Mouse (Mus musculus) C2C12 (cell line): ENCODE data around the gene Tnfrsf14. TPM values are rescaled to one million over a fixed set of nuclear protein-coding genes. Genes with fewer than 3 reads are reported as not detected.

ENCODE experiments used
- H3K27me3 ChIP-seq: one replicate; pipeline ENCODE4 v1.6.1; 2011; ENCODE audit not compliant: control insufficient read depth, insufficient read depth, insufficient read length
- H3K36me3 ChIP-seq: one replicate; pipeline ENCODE4 v1.6.1; 2011; ENCODE audit not compliant: control insufficient read depth, insufficient read depth
- H3K4me3 ChIP-seq: one replicate; pipeline ENCODE4 v1.5.1; 2011; ENCODE audit warnings: mild to moderate bottlenecking, control low read depth; ENCODE audit not compliant: poor library complexity, insufficient read depth, severe bottlenecking
- H3K79me2 ChIP-seq: one replicate; pipeline ENCODE4 v1.6.1; 2011; ENCODE audit not compliant: control insufficient read depth, insufficient read depth
- H3K79me3 ChIP-seq: one replicate; pipeline ENCODE4 v1.6.1; 2011; ENCODE audit warnings: low read depth, control low read depth
- H3ac ChIP-seq: one replicate; pipeline ENCODE3; 2011; ENCODE audit warnings: low read depth; ENCODE audit not compliant: control insufficient read depth, insufficient read length
- CEBPB ChIP-seq: IDR thresholded peaks from one replicate; pipeline ENCODE4 v1.6.1; 2011; ENCODE audit warnings: low read depth, mild to moderate bottlenecking, control low read depth, moderate library complexity
- CTCF ChIP-seq: IDR thresholded peaks from one replicate; pipeline ENCODE4 v1.5.1; 2011; ENCODE audit not compliant: control insufficient read depth, insufficient read depth, insufficient read length
- FOSL1 ChIP-seq: IDR thresholded peaks from one replicate; pipeline ENCODE4 v1.8.0; 2011; ENCODE audit warnings: mild to moderate bottlenecking, low read length; ENCODE audit not compliant: poor library complexity, insufficient read depth, severe bottlenecking
- MAX ChIP-seq: IDR thresholded peaks from one replicate; pipeline ENCODE4 v1.6.1; 2011; ENCODE audit warnings: mild to moderate bottlenecking, control low read depth
- MYOD1 ChIP-seq: IDR thresholded peaks from one replicate; pipeline ENCODE4 v1.6.1; 2011; ENCODE audit warnings: low read depth; ENCODE audit not compliant: control insufficient read depth, insufficient read length
- MYOG ChIP-seq: IDR thresholded peaks from one replicate; pipeline ENCODE4 v1.6.1; 2011; ENCODE audit not compliant: control insufficient read depth, insufficient read length; ENCODE audit errors: extremely low read depth
- USF1 ChIP-seq: IDR thresholded peaks from one replicate; pipeline ENCODE4 v1.6.1; 2011; ENCODE audit warnings: low read depth, mild to moderate bottlenecking, control low read depth, moderate library complexity
- polyA plus RNA-seq: library from polyadenylated mRNA; unstranded; fragments of >200 nt; fragmentation: generic; extraction: Trizol; gene quantifications from one replicate; pipeline ENCODE4 v1.2.1, GENCODE M21; 2012; ENCODE audit warnings: missing spikeins

The Tnfrsf14 gene
- polyA plus RNA-seq, 1 experiment = 0.02 TPM

GRCm38 (mm10) chr4:154948066-154948939, 19.9 kb upstream of the Tnfrsf14 start:
- Histone ChIP-seq H3K4me3 (no peak overlapping the region), H3ac (no peak overlapping the region), H3K27me3 (peaks cover 41% of the 10 kb centered on the region), H3K36me3 (no peaks in the 10 kb centered on the region), H3K79me2 (no peaks in the 10 kb centered on the region), H3K79me3 (no peaks in the 10 kb centered on the region)
- no peak for TF ChIP-seq CTCF
- no peak for TF ChIP-seq MAX
- TF ChIP-seq MYOD1 = no peak
- TF ChIP-seq FOSL1 = no peak
- TF ChIP-seq MYOG = no peak
- TF ChIP-seq CEBPB = no peak
- no peak for TF ChIP-seq USF1

DNA sequence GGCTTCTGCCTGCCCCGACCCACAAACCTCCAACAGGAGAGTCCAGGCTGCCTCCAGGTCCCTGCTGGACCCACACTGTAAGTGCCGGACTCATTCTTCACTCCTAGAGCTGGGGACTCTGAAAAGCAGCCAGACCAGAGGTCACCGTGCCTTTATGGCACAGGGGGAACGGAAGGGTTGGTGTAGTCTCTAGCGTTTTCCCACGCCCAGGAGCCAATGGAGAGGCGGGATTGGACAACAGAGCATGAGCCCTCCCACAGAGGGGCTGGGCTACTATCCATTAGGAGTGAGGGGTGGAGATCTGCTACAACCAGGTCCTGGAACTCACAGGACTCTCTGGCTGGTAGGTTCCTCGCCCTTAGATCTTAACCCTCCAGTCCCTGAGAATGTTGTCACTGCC, 18.0 kb upstream of the Tnfrsf14 start:
- peaks cover 28% of the 10 kb centered on the region for H3K27me3 ChIP-seq
- no peak for TF ChIP-seq FOSL1
- TF ChIP-seq MYOG = no peak
- no peaks in the 10 kb centered on the region for H3K79me2 ChIP-seq
- no peak overlapping the region for H3K4me3 ChIP-seq
- no peak overlapping the region for H3ac ChIP-seq
- no peaks in the 10 kb centered on the region for H3K79me3 ChIP-seq
- H3K36me3 ChIP-seq = no peaks in the 10 kb centered on the region

DNA sequence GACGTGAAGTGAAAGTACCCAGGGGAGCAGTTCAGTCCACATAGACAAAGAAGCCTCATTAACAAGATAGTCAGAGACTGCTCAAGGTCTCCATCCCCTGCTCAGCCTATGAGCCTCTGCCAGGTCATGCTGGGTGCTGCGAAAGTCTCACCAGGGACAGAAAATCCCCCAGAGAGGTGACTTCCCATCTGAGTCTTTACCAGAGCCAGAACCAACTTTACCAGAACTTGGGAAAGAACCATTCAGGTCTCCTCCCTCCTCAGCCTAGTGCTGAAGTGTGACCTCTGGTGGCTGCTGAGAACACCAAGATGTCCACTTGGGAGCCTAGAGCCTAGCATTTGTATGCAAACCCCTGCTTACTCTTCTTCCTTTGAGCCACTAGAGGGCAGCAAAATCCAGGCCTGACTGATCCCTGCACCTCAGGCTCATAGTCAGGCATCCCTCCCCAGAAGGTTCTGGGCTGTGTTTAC, 15.8 kb upstream of the Tnfrsf14 start:
- Histone ChIP-seq H3K79me2 (no peaks in the 10 kb centered on the region), H3K36me3 (no peaks in the 10 kb centered on the region), H3K4me3 (no peak overlapping the region), H3K79me3 (no peaks in the 10 kb centered on the region), H3ac (no peak overlapping the region), H3K27me3 (peaks cover 13% of the 10 kb centered on the region)
- TF ChIP-seq USF1 (no peak), MAX (no peak), CTCF (peak; percentile 88)

GRCm38 (mm10) chr4:154943323-154944039, 15.1 kb upstream of the Tnfrsf14 start:
- Histone ChIP-seq H3ac (no peak overlapping the region), H3K79me2 (no peaks in the 10 kb centered on the region), H3K4me3 (no peak overlapping the region), H3K27me3 (peaks cover 6% of the 10 kb centered on the region), H3K79me3 (no peaks in the 10 kb centered on the region), H3K36me3 (no peaks in the 10 kb centered on the region)
- TF ChIP-seq USF1 (no peak), CTCF (no peak), MYOD1 (no peak), CEBPB (no peak), MYOG (no peak), MAX (no peak), FOSL1 (no peak)

DNA sequence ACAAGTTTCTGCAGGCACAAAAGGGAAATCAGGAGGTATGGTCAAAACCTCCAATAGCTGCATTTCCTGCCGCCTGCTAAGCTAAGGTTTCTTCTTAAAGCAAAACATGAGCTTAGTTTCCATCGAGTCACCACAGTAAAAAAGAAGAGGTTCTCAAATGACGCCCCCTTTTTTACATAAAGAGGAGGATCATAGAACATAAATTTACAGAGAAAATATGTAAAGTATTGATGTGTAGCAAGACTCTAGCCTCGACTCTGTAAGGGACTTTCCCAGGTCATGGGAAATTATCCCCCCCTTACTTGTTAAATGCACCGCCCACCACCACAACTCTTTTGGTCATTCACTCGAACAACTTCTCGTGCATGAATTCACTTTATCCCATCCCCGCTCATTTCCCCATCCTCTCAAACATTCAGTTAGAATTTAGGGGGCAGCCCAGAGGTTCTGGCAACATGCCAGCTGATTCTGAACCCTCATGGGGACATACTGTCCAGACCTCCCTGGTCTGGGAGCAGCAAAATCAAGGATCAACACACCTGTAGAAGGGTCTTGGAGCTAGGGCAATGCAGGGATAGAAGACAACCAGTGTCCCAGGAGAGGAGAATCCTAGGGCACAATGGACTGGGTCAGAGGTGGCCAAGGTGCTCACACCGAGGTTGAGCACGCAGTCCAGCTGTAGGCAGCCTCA, 14.4 kb upstream of the Tnfrsf14 start:
- TF ChIP-seq MYOG = no peak
- TF ChIP-seq CTCF = no peak
- TF ChIP-seq MAX = no peak
- no peak for TF ChIP-seq USF1
- TF ChIP-seq CEBPB = no peak
- TF ChIP-seq FOSL1 = no peak
- no peak for TF ChIP-seq MYOD1

More for the DNA sequence above, 14.4 kb upstream of the Tnfrsf14 start:
- no peak overlapping the region for H3K4me3 ChIP-seq
- no peak overlapping the region for H3ac ChIP-seq
- no peaks in the 10 kb centered on the region for H3K79me3 ChIP-seq
- H3K36me3 ChIP-seq = no peaks in the 10 kb centered on the region
- no peaks in the 10 kb centered on the region for H3K79me2 ChIP-seq
- peaks cover 3% of the 10 kb centered on the region for H3K27me3 ChIP-seq
